Mouse (Mus musculus) spleen, postnatal 10 days (tissue): ENCODE measurements around the gene Zfyve28.
A peak's percentile ranks its signal among the peaks of the same experiment; 100 is the strongest.

Experiments used
- DNase-seq, 2 experiments: peaks; one replicate each; pipeline ENCODE4 v3.0.0; 2021 to 2022; ENCODE audit warnings: low spot score in 2 of 2

The Zfyve28 gene

DNA sequence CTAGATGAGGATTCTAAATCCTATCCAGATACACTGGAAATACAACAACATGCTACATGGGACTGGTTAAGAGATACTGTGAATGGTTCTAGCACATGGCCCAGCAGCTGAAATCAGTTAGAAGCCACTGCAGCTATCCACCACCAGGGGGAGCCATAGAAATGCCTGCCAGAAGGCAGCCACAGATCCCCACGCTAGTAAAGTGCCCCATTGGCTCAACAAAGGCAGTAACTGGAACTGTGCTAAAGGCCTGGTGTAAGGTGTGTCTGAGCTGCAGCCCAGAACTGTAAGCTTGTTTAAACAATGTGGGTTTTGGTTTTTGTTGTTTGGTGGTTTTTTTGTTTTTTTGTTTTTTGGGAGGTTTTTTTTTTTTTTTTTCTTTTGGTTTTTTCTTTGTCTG is 78.0 kb downstream of the Zfyve28 start:
- DNase-seq = peak; percentile 45 to 80

DNA sequence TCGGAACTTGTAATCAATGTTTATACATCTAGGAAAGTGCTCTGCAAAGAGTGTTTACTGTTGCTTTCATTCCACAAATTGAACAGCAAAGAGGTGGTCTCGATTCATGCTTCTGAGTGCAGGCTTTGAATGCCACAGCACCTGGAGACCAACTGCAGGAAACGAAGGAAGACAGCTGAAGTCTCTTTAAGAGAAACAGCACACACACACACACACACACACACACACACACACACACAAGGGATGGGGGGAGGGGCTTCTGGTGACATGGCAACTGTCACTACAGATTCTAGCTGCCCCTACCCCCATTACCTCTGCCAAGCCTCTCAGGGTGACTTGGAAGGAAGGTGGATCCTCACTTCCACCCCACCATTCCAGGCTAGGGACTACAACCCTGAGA is 80.7 kb downstream of the Zfyve28 start:
- no peak for DNase-seq

DNA sequence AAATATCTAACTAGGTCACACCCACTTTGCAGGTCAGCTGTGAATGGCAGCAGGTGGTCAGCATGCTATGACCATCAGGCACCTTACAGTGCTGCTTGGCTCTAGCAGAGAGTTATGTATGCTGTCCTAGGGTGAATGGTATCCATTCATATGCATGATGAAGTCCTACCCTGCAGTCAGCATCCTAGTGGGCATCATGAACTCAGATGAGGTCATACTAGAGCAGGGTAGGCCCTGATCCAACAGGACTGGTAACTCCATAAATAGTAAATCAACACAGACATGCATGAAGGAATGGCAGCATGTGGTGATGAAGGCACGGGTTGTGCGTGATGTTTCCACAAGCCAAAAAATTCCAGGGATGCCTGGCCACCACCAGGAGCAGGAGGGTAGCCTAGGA is 82.5 kb downstream of the Zfyve28 start:
- DNase-seq = no peak

DNA sequence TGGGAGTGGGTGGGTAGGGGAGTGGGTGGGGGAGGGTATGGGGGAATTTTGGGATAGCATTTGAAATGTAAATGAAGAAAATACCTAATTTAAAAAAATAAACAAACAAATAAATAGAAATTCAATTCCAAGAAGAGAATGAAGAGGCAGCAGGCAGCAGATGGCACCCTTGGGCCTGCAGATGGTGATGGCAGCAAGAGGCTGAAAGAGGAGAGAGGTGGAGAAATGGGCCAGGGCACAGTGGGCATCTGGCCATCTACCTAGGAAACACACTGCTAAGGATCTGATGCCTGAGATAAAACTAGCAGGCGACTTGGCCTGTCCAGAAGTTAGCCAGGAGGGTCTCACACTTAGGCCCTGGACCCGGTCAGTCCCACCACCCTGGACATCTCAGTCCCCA is 83.3 kb downstream of the Zfyve28 start:
- DNase-seq = no peak

DNA sequence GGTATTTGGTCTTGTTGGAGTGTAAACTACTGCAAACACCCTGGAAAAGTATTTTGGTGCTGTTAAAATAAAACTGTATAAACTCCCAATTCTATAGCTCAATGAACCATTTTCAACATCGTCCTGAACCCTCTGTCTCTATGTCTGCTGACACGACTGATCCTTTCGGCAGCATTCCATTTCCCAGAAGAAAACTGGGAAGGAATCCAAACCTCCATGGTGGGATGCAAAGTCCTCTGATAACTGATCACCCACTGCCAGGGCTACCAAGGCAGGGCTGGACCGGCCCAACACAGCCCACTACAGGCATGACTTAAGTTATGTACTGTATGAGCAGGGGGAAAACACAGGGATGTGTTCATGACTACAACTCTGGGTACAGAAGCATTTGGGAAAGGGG is 86.2 kb downstream of the Zfyve28 start:
- no peak for DNase-seq

DNA sequence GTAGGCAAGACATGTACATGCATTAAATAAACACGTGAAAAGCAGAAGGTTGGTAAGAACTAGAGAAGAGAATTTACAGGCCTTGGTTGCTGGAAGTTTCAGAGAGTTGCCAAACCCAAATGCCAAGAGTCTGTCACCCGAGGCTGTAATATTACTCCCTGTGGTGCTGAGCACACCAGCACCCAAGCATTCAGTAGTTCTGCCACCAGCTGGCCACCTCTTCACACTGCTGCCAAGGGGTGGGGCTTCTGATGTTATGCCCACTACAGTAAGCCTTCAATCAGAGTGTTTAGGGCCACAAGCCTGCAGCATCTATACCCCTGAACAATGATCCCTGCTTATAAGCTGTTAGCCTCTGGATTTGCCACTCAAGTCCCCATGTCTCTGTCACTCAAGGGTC is 86.9 kb downstream of the Zfyve28 start:
- DNase-seq = peak in 1 of 2 experiments; percentile 52

DNA sequence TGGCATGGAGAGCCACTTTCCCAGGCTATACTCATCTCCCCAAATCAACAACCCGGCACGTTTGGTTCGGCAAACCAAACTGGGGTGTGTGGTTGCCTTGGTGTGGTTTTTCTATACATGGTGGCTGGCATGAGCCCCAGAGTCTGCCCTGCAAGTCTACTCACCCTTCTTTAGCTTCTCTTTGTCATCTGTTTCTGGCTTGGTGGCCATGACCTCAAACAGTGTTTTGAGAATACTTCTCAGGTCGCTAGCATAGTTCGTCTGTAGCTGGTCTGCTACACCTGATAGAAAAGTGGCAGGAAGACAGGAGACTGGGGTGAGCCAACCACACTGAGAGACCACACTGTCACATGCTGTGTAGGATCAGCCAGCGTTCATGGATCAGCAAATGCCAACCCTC is 89.6 kb downstream of the Zfyve28 start:
- no peak for DNase-seq

DNA sequence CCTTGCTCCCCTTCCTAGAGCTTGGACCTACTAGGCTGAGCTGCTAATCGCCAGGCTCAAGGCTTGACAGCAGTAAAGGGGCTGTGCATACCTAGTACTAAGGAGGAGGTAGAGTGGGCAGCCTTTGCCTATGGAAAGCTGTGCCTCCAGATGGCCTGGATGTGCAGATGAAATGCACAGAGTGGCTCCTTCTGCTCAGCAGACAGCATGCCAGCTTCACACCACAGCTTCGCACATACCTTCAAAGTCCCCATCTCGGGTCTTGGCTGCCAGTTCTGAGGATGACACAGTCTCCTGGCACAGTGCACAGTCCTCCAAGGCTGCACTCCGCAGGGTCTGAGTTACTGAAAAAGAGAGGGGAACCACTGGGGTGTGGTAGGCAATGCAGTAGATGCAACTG is 91.0 kb downstream of the Zfyve28 start:
- no peak for DNase-seq

DNA sequence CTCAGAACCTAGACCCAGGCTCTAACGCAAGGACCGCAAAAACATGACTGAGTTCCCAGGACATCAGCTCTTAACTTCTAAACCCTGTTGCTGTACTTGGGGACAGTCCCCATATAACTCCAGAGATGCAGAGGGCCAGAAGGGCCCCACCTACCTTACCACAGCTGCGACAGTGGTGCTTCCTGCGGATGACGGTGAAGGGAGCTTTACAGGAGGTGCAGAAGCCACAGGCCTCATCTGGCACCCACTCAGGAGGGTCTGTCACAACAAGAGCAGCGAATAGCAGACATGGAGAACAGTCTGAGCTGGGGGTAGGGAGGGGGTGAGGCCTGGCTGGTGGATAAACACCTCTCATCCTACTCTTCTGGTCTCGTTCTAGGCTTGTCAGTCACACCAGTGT is 91.8 kb downstream of the Zfyve28 start:
- DNase-seq = peak in 1 of 2 experiments; percentile 58

DNA sequence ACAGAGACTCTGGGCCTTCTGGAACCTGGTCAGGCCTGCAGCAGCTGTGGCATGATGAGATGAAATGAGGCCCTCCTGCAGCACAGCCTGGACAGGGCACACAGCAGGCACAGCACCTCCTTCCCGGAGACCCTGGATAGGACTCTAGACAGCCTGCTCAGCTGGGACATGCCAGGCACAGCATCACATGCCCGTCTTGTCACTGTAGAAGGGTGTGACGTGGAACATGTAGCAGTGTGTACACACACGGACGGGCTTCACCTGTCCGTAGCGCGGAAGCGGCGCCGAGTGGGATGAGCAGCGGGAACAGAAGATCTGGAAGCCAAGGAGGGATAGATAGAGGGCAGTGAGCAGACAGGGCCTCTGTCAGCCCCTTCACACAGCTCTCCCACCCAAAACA is 92.5 kb downstream of the Zfyve28 start:
- no peak for DNase-seq

DNA sequence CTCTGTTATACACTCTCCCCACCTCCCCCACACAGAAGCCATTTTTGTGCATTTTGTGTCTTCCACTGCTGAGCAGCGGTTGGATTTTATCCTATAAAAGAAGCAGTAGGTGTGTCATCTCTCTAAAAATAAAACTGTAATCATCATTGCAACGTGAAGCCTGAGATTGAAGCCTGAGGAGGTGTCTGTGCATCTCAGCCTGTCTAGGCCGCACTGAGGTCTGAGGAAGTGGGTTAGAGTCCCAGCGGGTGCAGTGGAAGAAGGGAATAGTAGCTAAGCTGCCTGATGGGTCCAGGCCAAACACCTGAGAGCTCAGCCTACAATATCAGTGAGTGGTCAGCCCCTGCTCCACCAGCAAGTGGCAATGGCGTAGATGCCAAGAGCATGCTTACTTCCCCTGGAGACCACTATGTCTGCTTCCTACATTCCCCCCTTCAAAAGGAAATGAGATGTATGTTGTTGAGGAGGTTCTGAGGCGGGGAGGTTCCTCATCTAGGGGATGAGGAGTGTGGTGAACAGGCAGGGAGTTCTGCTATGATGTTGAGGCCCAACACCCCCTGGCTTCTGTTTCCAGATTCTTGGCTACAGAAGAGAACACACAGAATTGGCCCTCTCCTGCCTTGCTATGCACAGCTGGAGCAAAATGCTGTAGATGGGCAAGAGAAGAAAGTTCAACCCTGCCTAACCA is 93.1 kb downstream of the Zfyve28 start:
- DNase-seq = no peak

DNA sequence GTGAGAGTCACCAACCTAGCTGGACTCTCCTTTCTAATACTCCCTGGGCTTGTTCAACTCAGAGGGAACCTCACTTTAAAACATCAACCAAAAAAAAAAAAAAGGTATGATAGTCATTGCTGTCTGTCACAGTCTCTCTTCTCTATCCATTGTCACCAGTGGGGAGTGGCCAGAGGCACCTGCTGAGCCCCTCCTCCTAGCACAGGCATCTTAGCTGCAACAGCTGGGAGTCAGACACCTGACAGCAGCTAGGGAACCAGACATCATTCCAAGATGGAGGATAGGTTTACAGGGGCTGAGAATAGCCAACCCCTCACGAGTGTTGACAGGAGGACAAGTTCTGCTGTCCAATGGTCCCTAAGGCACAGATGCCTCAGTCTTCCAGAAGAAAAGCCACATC is 93.8 kb downstream of the Zfyve28 start:
- no peak for DNase-seq

DNA sequence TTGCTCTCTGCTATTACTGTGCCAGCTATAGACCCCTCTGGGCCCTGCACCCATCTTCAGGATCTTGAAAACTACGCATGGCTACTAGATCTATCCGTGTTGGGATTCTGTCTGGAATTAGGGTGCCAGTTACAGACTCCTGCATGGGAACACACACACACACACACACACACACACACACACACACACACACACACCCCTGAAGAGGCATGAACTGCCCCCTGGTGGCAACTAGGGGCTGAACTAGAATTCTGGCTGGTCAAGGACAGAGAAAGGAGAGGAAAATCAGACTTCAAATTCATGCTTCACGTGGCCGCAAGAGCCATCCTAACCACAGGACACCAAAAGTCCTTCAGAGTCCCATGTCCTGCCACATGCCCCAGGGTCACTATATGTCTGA is 96.4 kb downstream of the Zfyve28 start:
- DNase-seq = peak in 1 of 2 experiments; percentile 53

DNA sequence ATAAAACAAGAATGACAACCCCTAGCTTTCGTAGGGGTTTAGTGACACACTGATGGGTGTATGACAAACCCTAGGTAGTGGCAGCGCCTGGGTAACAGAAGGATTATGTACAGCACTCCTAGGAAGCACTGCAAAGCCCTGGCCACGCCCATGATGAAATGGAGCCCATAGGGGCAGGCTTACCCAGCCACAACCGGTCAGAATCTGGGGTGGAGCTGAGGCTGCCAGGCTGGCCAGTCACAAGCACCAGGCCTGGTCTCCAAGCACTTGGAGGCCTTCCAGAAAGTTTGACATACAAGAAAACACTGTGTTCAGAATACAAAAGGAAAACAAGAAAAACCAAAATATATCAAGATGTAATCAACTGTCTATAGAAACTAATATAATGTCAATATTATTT is 97.2 kb downstream of the Zfyve28 start:
- DNase-seq = no peak

DNA sequence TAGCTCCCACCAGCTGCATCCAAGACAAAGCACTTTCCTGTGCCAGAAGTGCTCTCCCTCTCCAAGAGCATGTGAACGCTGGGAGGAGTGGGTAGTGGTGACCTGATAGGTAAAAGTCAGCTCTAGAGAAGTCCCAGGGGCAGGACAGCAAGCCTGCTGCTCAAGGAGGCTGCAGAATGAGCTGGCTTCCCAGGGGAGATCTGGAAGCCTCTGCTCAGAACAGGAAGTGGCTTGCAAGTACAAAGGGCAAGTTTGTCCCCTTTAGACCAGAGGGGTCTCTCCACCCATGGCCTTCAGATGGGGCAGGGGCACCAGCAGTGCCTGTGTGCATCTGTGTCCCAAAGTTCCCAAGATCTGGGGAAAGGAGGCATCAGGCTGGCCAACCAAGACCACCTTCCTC is 98.7 kb downstream of the Zfyve28 start:
- DNase-seq = no peak

DNA sequence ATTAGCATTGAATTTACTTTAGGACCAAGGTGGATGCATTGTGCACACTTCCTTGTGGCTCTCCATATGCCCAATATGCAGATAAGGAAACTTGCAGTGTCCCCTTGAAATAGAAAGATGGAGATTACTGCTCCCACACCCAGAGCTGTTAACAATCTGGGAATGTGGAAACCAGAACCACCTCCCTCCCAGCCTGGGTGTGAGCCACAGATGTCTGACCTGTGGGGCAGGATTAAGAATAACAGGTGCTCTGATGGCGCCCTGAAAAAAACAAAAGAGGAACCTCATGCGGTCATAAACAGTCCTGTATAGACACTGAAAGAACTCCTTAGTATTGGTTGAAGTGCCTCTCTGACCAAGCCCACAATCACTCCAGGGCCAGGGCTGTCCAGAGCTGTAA is 99.4 kb downstream of the Zfyve28 start:
- DNase-seq = peak in 1 of 2 experiments; percentile 36

DNA sequence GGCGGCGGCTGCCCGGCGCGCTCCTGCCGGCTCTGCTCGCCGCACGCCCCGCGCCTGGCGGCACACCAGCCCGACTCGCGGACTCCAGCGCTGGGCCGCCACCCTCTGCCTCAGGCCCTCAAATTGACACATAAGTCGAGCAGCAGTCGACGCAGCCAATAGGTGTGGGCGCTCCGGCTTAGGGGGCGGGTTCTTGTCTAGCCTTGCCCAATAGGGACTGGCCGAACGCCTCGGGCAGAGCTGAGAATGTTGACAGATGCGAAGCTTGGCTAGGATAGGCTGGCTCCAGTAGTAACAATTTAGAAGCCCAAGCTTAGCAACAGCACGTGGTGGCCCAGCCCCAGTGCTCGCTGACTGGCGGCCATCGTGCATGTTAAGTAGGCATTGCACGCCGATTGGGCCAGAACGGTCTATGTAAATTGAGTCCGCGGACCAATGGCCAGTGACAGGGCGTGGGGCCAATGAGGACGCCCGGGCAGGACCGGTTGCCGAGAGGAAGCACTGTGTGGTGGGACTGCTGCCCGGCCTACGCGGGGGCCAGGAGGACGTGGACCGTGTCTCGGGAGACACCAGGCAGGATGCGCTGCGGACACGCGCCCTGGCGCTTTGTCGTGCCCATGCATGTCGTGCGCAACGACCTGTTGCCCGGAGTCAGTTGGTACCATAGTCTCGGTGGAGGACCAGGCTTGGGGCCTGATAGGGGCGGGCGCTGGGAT is 100.5 kb downstream of the Zfyve28 start, which contains the start of gene Mxd4:
Mxd4 (minus strand) TSS at position 120 of the 716 bp plus-strand sequence.
- DNase-seq = peak; percentile 93 to 96

DNA sequence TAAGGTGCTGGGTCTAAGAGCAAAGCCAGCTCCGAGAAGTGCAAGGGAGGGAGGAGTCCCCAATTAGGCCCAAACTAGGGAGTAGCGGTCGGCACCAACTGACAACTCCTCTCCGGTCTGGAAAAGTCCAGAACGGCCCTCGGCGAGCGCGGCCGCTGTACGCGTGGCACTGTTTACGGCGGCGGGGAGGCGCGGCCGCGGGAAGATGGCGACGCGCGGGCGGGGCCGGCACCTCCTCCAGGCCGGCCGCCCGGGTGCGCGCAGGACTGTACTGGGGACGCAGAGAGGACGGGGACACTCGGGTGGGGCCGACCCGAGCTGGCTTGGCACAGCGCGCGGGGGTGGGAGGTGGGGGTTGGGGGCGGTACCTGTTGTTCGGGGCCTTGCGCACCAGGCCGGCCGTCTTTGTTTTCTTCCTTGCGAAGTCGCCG is 101.3 kb downstream of the Zfyve28 start:
- DNase-seq = peak; percentile 49 to 72

DNA sequence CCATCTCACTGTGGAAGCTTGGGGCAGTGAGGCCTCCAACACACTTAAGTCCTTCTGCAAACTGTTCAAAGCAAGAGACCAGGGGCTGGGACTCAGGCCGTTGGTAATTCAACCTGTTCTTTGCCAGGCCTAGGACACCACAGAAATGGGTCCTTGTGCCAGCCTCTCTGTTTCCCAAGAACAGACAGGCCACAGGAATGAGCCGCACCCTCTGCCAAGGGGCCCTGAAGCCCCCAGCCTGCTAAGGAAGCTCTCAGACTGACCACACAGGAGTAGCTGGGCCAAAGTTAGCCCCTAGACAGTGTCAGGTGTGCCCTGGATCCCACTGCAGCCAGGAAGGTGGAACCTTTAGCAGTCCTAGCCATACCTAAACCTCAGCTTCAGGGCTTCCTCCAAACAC is 101.9 kb downstream of the Zfyve28 start:
- DNase-seq = no peak

DNA sequence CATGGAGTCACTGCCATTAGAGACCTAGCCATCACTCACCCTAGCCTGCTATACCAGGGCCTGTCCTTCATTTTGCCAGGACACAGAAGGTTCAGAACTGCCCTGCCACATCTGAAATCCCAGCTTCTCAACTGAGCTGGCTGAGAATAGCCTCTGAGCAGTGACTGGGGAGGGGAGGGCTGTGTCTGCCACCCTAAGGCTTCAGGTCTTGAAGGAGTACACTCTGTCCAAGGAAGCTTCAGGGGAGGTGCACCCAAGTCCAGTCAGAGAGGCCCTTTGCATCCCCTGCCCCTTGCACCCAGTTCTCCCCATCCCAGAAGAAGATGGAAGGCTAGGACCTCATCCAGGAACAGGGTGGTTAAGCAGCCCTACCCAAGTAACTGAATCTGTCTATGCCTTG is 102.5 kb downstream of the Zfyve28 start:
- DNase-seq = peak in 1 of 2 experiments; percentile 8

DNA sequence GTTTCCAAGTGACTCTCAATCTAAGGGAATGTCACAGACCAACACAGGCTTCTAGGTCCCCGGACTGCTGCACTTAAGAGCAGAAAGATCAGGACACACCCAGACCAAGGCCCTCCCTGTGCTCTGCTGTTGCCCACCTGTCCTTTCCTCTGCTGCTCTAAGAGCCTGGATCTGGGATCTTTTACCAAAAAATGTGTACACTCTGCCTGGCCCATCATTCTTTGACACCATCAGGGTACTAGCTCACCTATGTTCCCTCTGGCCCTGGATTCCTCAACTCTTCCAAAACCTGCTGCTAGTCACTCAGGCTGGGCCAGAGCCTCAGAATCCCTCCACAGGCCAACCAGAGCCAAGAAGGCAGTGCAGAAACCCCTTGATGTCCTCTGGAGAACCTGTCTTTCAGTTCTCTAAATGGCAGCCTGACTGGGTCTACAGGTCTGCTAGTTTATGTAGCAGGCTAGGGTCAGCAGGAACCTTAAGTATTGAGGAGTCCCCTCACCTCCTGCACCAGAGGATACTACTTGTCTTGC is 103.1 kb downstream of the Zfyve28 start:
- peak in 1 of 2 experiments; percentile 9 for DNase-seq

DNA sequence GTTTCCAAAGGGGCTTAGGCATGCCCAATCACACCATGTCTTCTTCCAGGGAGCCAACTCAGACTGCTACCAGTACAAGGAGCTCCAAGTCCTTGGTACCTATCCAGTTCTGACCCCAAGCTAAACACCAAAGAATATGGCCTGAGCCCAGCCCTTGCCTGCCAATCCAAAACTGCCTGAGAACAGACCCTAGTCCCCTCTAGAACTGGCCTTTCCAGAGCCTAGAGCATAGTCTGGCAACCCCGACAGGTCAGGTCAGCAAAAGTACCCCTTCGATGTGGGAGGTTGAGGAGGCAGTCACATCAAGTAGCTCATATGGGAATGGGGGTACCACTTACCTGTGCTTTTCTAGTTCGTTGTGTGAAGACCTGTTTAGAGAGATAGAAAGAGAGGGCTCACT is 104.3 kb downstream of the Zfyve28 start:
- DNase-seq = peak in 1 of 2 experiments; percentile 10
